Mouse (Mus musculus): ENCODE results near the gene Ctnna3.
"Not testable (repeated sequence)": the region's sequence is repeated elsewhere in the genome, so short reads cannot be mapped to it uniquely, and the experiment has no call there.

Gene Ctnna3

GRCm38 (mm10) chr10:63423591-63424474 lies 6.1 kb upstream of the Ctnna3 start:
- no peak for DNase-seq (ENCODE audit: extremely low spot score, low read depth, low spot score)

- DNase-seq (ENCODE audit: extremely low spot score, low read depth, low spot score), result no peak
Observed at GRCm38 (mm10) chr10:63424475-63424814, 5.5 kb upstream of the Ctnna3 start.

- DNase-seq (ENCODE audit: extremely low spot score, low read depth, low spot score), result no peak
Observed at GRCm38 (mm10) chr10:63427146-63427545, 2.8 kb upstream of the Ctnna3 start.

- DNase-seq (ENCODE audit: extremely low spot score, low read depth, low spot score), result no peak
Observed at GRCm38 (mm10) chr10:63428243-63429022, 1.5 kb upstream of the Ctnna3 start.

GRCm38 (mm10) chr10:63429023-63429340 lies 916 bp upstream of the Ctnna3 start:
- peak; percentile 30 for DNase-seq (ENCODE audit: extremely low spot score, low read depth, low spot score)

- DNase-seq (ENCODE audit: extremely low spot score, low read depth, low spot score), result peak; percentile 91
Observed at GRCm38 (mm10) chr10:63429380-63429779, 518 bp upstream of the Ctnna3 start.

- no peak for DNase-seq (ENCODE audit: extremely low spot score, low read depth, low spot score)
Observed at GRCm38 (mm10) chr10:63431221-63431736, 1.4 kb downstream of the Ctnna3 start.

- no peak for DNase-seq (ENCODE audit: extremely low spot score, low read depth, low spot score)
Observed at GRCm38 (mm10) chr10:63432099-63432498, 2.2 kb downstream of the Ctnna3 start.

- no peak for DNase-seq (ENCODE audit: extremely low spot score, low read depth, low spot score)
Observed at GRCm38 (mm10) chr10:63432887-63433286, 3.0 kb downstream of the Ctnna3 start.

- DNase-seq (ENCODE audit: extremely low spot score, low read depth, low spot score), result no peak
Observed at GRCm38 (mm10) chr10:63438736-63439262, 8.9 kb downstream of the Ctnna3 start.

GRCm38 (mm10) chr10:63439694-63440228 lies 9.9 kb downstream of the Ctnna3 start:
- no peak for DNase-seq (ENCODE audit: extremely low spot score, low read depth, low spot score)

GRCm38 (mm10) chr10:63444602-63445387 lies 14.9 kb downstream of the Ctnna3 start:
- DNase-seq (ENCODE audit: extremely low spot score, low read depth, low spot score), result not testable (repeated sequence)

- DNase-seq (ENCODE audit: extremely low spot score, low read depth, low spot score), result no peak
Observed at GRCm38 (mm10) chr10:63453926-63454325, 24.0 kb downstream of the Ctnna3 start.

- no peak for DNase-seq (ENCODE audit: extremely low spot score, low read depth, low spot score)
Observed at GRCm38 (mm10) chr10:63455110-63455878, 25.4 kb downstream of the Ctnna3 start.

GRCm38 (mm10) chr10:63457292-63458128 lies 27.6 kb downstream of the Ctnna3 start:
- no peak for DNase-seq (ENCODE audit: extremely low spot score, low read depth, low spot score)

GRCm38 (mm10) chr10:63460935-63461334 lies 31.0 kb downstream of the Ctnna3 start:
- no peak for DNase-seq (ENCODE audit: extremely low spot score, low read depth, low spot score)

- no peak for DNase-seq (ENCODE audit: extremely low spot score, low read depth, low spot score)
Observed at GRCm38 (mm10) chr10:63472473-63472872, 42.6 kb downstream of the Ctnna3 start.

- no peak for DNase-seq (ENCODE audit: extremely low spot score, low read depth, low spot score)
Observed at GRCm38 (mm10) chr10:63476167-63476647, 46.3 kb downstream of the Ctnna3 start.

- DNase-seq (ENCODE audit: extremely low spot score, low read depth, low spot score), result no peak
Observed at GRCm38 (mm10) chr10:63478946-63479345, 49.0 kb downstream of the Ctnna3 start.
